Mouse (Mus musculus) forebrain, postnatal 0 days (tissue): Measurements from ENCODE around the gene Unc13c. TPM values are rescaled to one million over a fixed set of nuclear protein-coding genes. Genes with fewer than 3 reads are reported as not detected.

ENCODE experiments used
- ATAC-seq: fragments of 200-750 bp; cut with Nextera tagmentation; 2 replicates; pipeline ENCODE4 v1.8.0; 2017; ENCODE audit warnings: mild to moderate bottlenecking, moderate library complexity
- DNase-seq: peaks from one replicate; pipeline ENCODE4 v3.0.0-alpha.2; 2015
- H3K27ac ChIP-seq: fragments of 300-500 bp; sonication (generic); 2 replicates; pipeline ENCODE4 v1.5.1; 2014; ENCODE audit warnings: low read depth, mild to moderate bottlenecking, antibody characterized with exemption, low read length, moderate library complexity, mixed read lengths
- H3K27me3 ChIP-seq: fragments of 300-500 bp; sonication (generic); 2 replicates; pipeline ENCODE4 v1.6.1; 2014; ENCODE audit warnings: mild to moderate bottlenecking, low read length, mixed read lengths; ENCODE audit not compliant: insufficient read depth
- H3K36me3 ChIP-seq: fragments of 300-500 bp; sonication (generic); 2 replicates; pipeline ENCODE4 v1.6.1; 2014; ENCODE audit warnings: mild to moderate bottlenecking, moderate library complexity; ENCODE audit not compliant: insufficient read depth
- H3K4me1 ChIP-seq: fragments of 300-500 bp; sonication (generic); 2 replicates; pipeline ENCODE4 v1.6.1; 2014; ENCODE audit warnings: antibody characterized with exemption; ENCODE audit not compliant: insufficient read depth
- H3K4me2 ChIP-seq: fragments of 300-500 bp; sonication (generic); 2 replicates; pipeline ENCODE4 v1.6.1; 2014; ENCODE audit warnings: low read depth, mild to moderate bottlenecking, moderate library complexity
- H3K4me3 ChIP-seq: fragments of 300-500 bp; sonication (generic); 2 replicates; pipeline ENCODE4 v1.5.1; 2014; ENCODE audit warnings: low read depth, low read length, mixed read lengths
- H3K9ac ChIP-seq: fragments of 300-500 bp; sonication (generic); 2 replicates; pipeline ENCODE4 v1.6.1; 2014; ENCODE audit warnings: mild to moderate bottlenecking
- H3K9me3 ChIP-seq: fragments of 300-500 bp; sonication (generic); 2 replicates; pipeline ENCODE4 v1.6.1; 2016; ENCODE audit warnings: low read length
- CTCF ChIP-seq: sonication (generic); IDR thresholded peaks from 2 replicates; pipeline ENCODE4 v1.5.1; 2016; ENCODE audit warnings: antibody characterized with exemption, control low read depth, low read depth
- WGBS: fragments of 180-500 bp; shearing (Covaris S2); extraction: QIAGEN DNeasy Blood & Tissue Kit; methylation state at CpG from one replicate; pipeline ENCODE4 v1.1.7; 2014; 5-methylcytosine and 5-hydroxymethylcytosine counted together
- polyA plus RNA-seq: library from polyadenylated mRNA; unstranded; fragments of >200 nt; fragmentation: Nextera tagmentation; extraction: Ambion mirVana; gene quantifications from 2 replicates; pipeline ENCODE4 v1.2.1, GENCODE M21; 2015
- total RNA-seq: library from RNA; depleted of rRNA; stranded (reverse); fragments of >200 nt; gene quantifications from 2 replicates; pipeline ENCODE4 v1.2.3, GENCODE M21; 2014

The Unc13c gene
- total and polyA plus RNA-seq, 2 experiments from 2014 or later = 3.8 to 11.8 TPM

- Histone ChIP-seq H3K9ac (no peak overlapping the region), H3K4me2 (no peak overlapping the region), H3K27ac (no peak overlapping the region), H3K9me3 (no peaks in the 10 kb centered on the region), H3K4me1 (no peaks in the 10 kb centered on the region), H3K36me3 (no peaks in the 10 kb centered on the region), H3K27me3 (no peaks in the 10 kb centered on the region), H3K4me3 (no peak overlapping the region)
- WGBS = 45% methylated on average over 4 of the region's 4 CpGs
- DNase-seq = no peak
- no peak for TF ChIP-seq CTCF
- no peak for ATAC-seq
These were observed 255.3 kb downstream of the Unc13c start for GRCm38 (mm10) chr9:73713508-73713907.

GRCm38 (mm10) chr9:73697103-73697502 lies 271.7 kb downstream of the Unc13c start:
- H3K4me2 ChIP-seq = no peak overlapping the region
- H3K4me3 ChIP-seq = no peak overlapping the region
- 56% methylated on average over 2 of the region's 2 CpGs for WGBS
- DNase-seq = no peak
- H3K36me3 ChIP-seq = no peaks in the 10 kb centered on the region
- no peaks in the 10 kb centered on the region for H3K9me3 ChIP-seq
- no peak for TF ChIP-seq CTCF
- H3K4me1 ChIP-seq = no peaks in the 10 kb centered on the region
- H3K27me3 ChIP-seq = no peaks in the 10 kb centered on the region
- ATAC-seq = no peak
- H3K27ac ChIP-seq = no peak overlapping the region
- H3K9ac ChIP-seq = no peak overlapping the region

- no peak for TF ChIP-seq CTCF
- no peak for DNase-seq
- 75% methylated on average over 2 of the region's 2 CpGs for WGBS
- H3K9me3 ChIP-seq = no peaks in the 10 kb centered on the region
- peaks cover 4% of the 10 kb centered on the region; the same call in 1 of the 2 replicates for H3K4me1 ChIP-seq
- ATAC-seq = no peak
- no peak overlapping the region for H3K9ac ChIP-seq
- no peak overlapping the region for H3K4me2 ChIP-seq
- H3K4me3 ChIP-seq = no peak overlapping the region
- H3K27me3 ChIP-seq = no peaks in the 10 kb centered on the region
- H3K36me3 ChIP-seq = no peaks in the 10 kb centered on the region
- H3K27ac ChIP-seq = no peak overlapping the region
These were observed 287.2 kb downstream of the Unc13c start for GRCm38 (mm10) chr9:73681580-73681979.

- no peak for TF ChIP-seq CTCF
- H3K27me3 ChIP-seq = no peaks in the 10 kb centered on the region
- ATAC-seq (peak; percentile 89), DNase-seq (peak; percentile 55)
- no peaks in the 10 kb centered on the region for H3K9me3 ChIP-seq
- 0 out of 2 replicates have a peak overlapping the region, but pooled peaks have one; percentile 3 for H3K27ac ChIP-seq
- no peak overlapping the region for H3K4me2 ChIP-seq
- no peak overlapping the region for H3K4me3 ChIP-seq
- H3K36me3 ChIP-seq = no peaks in the 10 kb centered on the region
- no peak overlapping the region for H3K9ac ChIP-seq
- H3K4me1 ChIP-seq = peaks cover 4% of the 10 kb centered on the region; the same call in 1 of the 2 replicates
- 44% methylated on average over 13 of the region's 13 CpGs for WGBS
These were observed 287.9 kb downstream of the Unc13c start for GRCm38 (mm10) chr9:73680545-73681495.

- no peaks in the 10 kb centered on the region for H3K36me3 ChIP-seq
- H3K27me3 ChIP-seq = no peaks in the 10 kb centered on the region
- DNase-seq (no peak), ATAC-seq (no peak)
- H3K9ac ChIP-seq = no peak overlapping the region
- no peaks in the 10 kb centered on the region for H3K4me1 ChIP-seq
- WGBS = 63% methylated on average over 6 of the region's 6 CpGs
- no peaks in the 10 kb centered on the region for H3K9me3 ChIP-seq
- H3K27ac ChIP-seq = no peak overlapping the region
- no peak for TF ChIP-seq CTCF
- no peak overlapping the region for H3K4me2 ChIP-seq
- H3K4me3 ChIP-seq = no peak overlapping the region
These were observed 297.0 kb downstream of the Unc13c start for GRCm38 (mm10) chr9:73671656-73672212.

GRCm38 (mm10) chr9:73670040-73670439 lies 298.7 kb downstream of the Unc13c start:
- ATAC-seq = no peak
- H3K4me1 ChIP-seq = no peaks in the 10 kb centered on the region
- TF ChIP-seq CTCF = no peak

GRCm38 (mm10) chr9:73662839-73663238 lies 305.9 kb downstream of the Unc13c start:
- Histone ChIP-seq H3K4me2 (no peak overlapping the region), H3K9ac (no peak overlapping the region), H3K27me3 (no peaks in the 10 kb centered on the region), H3K4me1 (no peaks in the 10 kb centered on the region), H3K9me3 (no peaks in the 10 kb centered on the region), H3K36me3 (no peaks in the 10 kb centered on the region), H3K4me3 (no peak overlapping the region), H3K27ac (no peak overlapping the region)
- TF ChIP-seq CTCF = no peak
- 86% methylated on average over 7 of the region's 7 CpGs for WGBS
- no peak for ATAC-seq
- DNase-seq = no peak

More at GRCm38 (mm10) chr9:73670040-73670439, 298.7 kb downstream of the Unc13c start:
- no peaks in the 10 kb centered on the region for H3K9me3 ChIP-seq
- no peak overlapping the region for H3K27ac ChIP-seq
- DNase-seq = no peak
- no peak overlapping the region for H3K4me3 ChIP-seq
- no peak overlapping the region for H3K9ac ChIP-seq
- H3K4me2 ChIP-seq = no peak overlapping the region
- no peaks in the 10 kb centered on the region for H3K36me3 ChIP-seq
- 89% methylated on average over 2 of the region's 2 CpGs for WGBS
- no peaks in the 10 kb centered on the region for H3K27me3 ChIP-seq
